Mouse (Mus musculus) forebrain, embryonic 12.5 days (tissue): ENCODE measurements around the gene Kcp. TPM values are rescaled to one million over a fixed set of nuclear protein-coding genes. Genes with fewer than 3 reads are reported as not detected.

Experiments
- ATAC-seq: fragments of 200-750 bp; cut with Nextera tagmentation; 2 replicates; pipeline ENCODE4 v1.8.0; 2017; ENCODE audit warnings: moderate TSS enrichment; ENCODE audit not compliant: low FRiP score
- H3K27ac ChIP-seq: fragments of 300-500 bp; sonication (generic); 2 replicates; pipeline ENCODE4 v1.5.1; 2016; ENCODE audit warnings: mild to moderate bottlenecking
- H3K27me3 ChIP-seq: fragments of 300-500 bp; sonication (generic); 2 replicates; pipeline ENCODE4 v1.6.1; 2016; ENCODE audit warnings: mild to moderate bottlenecking
- H3K36me3 ChIP-seq: fragments of 300-500 bp; sonication (generic); replicated peaks from 2 replicates; pipeline ENCODE4 v1.6.1; 2016; ENCODE audit warnings: mild to moderate bottlenecking
- H3K4me1 ChIP-seq: fragments of 300-500 bp; sonication (generic); 2 replicates; pipeline ENCODE4 v1.6.1; 2016
- H3K4me2 ChIP-seq: fragments of 300-500 bp; sonication (generic); 2 replicates; pipeline ENCODE4 v1.6.1; 2016; ENCODE audit warnings: mild to moderate bottlenecking, moderate library complexity
- H3K4me3 ChIP-seq: fragments of 300-500 bp; sonication (generic); replicated peaks from 2 replicates; pipeline ENCODE4 v1.5.1; 2016; ENCODE audit warnings: mild to moderate bottlenecking
- H3K9ac ChIP-seq: fragments of 300-500 bp; sonication (generic); 2 replicates; pipeline ENCODE4 v1.6.1; 2016; ENCODE audit warnings: mild to moderate bottlenecking
- H3K9me3 ChIP-seq: fragments of 300-500 bp; sonication (generic); 2 replicates; pipeline ENCODE4 v1.6.1; 2016
- WGBS: fragments of 180-500 bp; shearing (Covaris S2); methylation state at CpG from one replicate; pipeline ENCODE4 v1.1.7; 2016; 5-methylcytosine and 5-hydroxymethylcytosine counted together
- polyA plus RNA-seq: library from polyadenylated mRNA; unstranded; fragments of >200 nt; fragmentation: Nextera tagmentation; extraction: Ambion mirVana; gene quantifications from 2 replicates; pipeline ENCODE4 v1.2.1, GENCODE M21; 2016

Kcp gene
- polyA plus RNA-seq, 1 experiment from 2014 or later = 10.8 TPM

GRCm38 (mm10) chr6:29509086-29509485 lies 1.3 kb upstream of the Kcp start:
- Histone ChIP-seq H3K27ac (no peak overlapping the region), H3K4me2 (no peak overlapping the region), H3K9ac (no peak overlapping the region), H3K9me3 (no peaks in the 10 kb centered on the region), H3K36me3 (no peaks in the 10 kb centered on the region), H3K4me1 (peaks cover 24% of the 10 kb centered on the region), H3K4me3 (no peak overlapping the region), H3K27me3 (peaks cover 66% of the 10 kb centered on the region)
- WGBS = 35% methylated on average over 2 of the region's 2 CpGs
- no peak for ATAC-seq

- peak overlapping the region; percentile 47 for H3K4me3 ChIP-seq
- no peaks in the 10 kb centered on the region for H3K36me3 ChIP-seq
- no peaks in the 10 kb centered on the region for H3K9me3 ChIP-seq
- peaks cover 13% of the 10 kb centered on the region for H3K4me1 ChIP-seq
- peak overlapping the region; percentile 67 for H3K4me2 ChIP-seq
- 0 out of 2 replicates have a peak, but pooled peaks have one; percentile 20 for ATAC-seq
- no peak overlapping the region for H3K9ac ChIP-seq
- H3K27me3 ChIP-seq = peaks cover 61% of the 10 kb centered on the region
- no peak overlapping the region for H3K27ac ChIP-seq
- 26% methylated on average over 8 of the region's 8 CpGs for WGBS
These were observed 918 bp downstream of the Kcp start for GRCm38 (mm10) chr6:29506834-29507233.

- Histone ChIP-seq H3K9ac (no peak overlapping the region), H3K27me3 (peaks cover 60% of the 10 kb centered on the region), H3K27ac (no peak overlapping the region), H3K9me3 (no peaks in the 10 kb centered on the region), H3K36me3 (no peaks in the 10 kb centered on the region), H3K4me1 (peaks cover 13% of the 10 kb centered on the region), H3K4me2 (no peak overlapping the region), H3K4me3 (no peak overlapping the region)
- ATAC-seq = no peak
- 91% methylated on average over 5 of the region's 5 CpGs for WGBS
These were observed 2.3 kb downstream of the Kcp start for GRCm38 (mm10) chr6:29505493-29505892.

- H3K4me1 ChIP-seq = no peaks in the 10 kb centered on the region
- peaks cover 47% of the 10 kb centered on the region for H3K27me3 ChIP-seq
- 94% methylated on average over 1 of the region's 1 CpGs for WGBS
- no peak for ATAC-seq
- no peaks in the 10 kb centered on the region for H3K9me3 ChIP-seq
- no peak overlapping the region for H3K9ac ChIP-seq
- no peak overlapping the region for H3K4me2 ChIP-seq
- H3K36me3 ChIP-seq = no peaks in the 10 kb centered on the region
- H3K4me3 ChIP-seq = no peak overlapping the region
- no peak overlapping the region for H3K27ac ChIP-seq
These were observed 6.2 kb downstream of the Kcp start for GRCm38 (mm10) chr6:29501599-29501998.

- H3K4me1 ChIP-seq = no peaks in the 10 kb centered on the region
- H3K27ac ChIP-seq = no peak overlapping the region
- ATAC-seq = no peak
- no peak overlapping the region for H3K9ac ChIP-seq
- no peak overlapping the region for H3K4me3 ChIP-seq
- WGBS = 89% methylated on average over 6 of the region's 6 CpGs
- H3K36me3 ChIP-seq = no peaks in the 10 kb centered on the region
- H3K9me3 ChIP-seq = no peaks in the 10 kb centered on the region
- H3K4me2 ChIP-seq = no peak overlapping the region
- H3K27me3 ChIP-seq = peaks cover 47% of the 10 kb centered on the region
These were observed 6.9 kb downstream of the Kcp start for GRCm38 (mm10) chr6:29500810-29501209.

- Histone ChIP-seq H3K4me3 (no peak overlapping the region), H3K27ac (no peak overlapping the region), H3K9ac (no peak overlapping the region), H3K27me3 (peaks cover 47% of the 10 kb centered on the region), H3K9me3 (no peaks in the 10 kb centered on the region), H3K4me2 (no peak overlapping the region), H3K36me3 (no peaks in the 10 kb centered on the region), H3K4me1 (no peaks in the 10 kb centered on the region)
- ATAC-seq = no peak
- WGBS = 95% methylated on average over 7 of the region's 7 CpGs
These were observed 7.6 kb downstream of the Kcp start for GRCm38 (mm10) chr6:29500177-29500576.

GRCm38 (mm10) chr6:29497791-29498190 lies 10.0 kb downstream of the Kcp start:
- WGBS = 30% methylated on average over 2 of the region's 2 CpGs
- Histone ChIP-seq H3K27ac (no peak overlapping the region), H3K9ac (no peak overlapping the region), H3K27me3 (peaks cover 47% of the 10 kb centered on the region), H3K4me3 (no peak overlapping the region), H3K4me1 (no peaks in the 10 kb centered on the region), H3K4me2 (no peak overlapping the region), H3K9me3 (no peaks in the 10 kb centered on the region), H3K36me3 (no peaks in the 10 kb centered on the region)
- ATAC-seq = no peak

GRCm38 (mm10) chr6:29496270-29496669 lies 11.5 kb downstream of the Kcp start:
- H3K9ac ChIP-seq = no peak overlapping the region
- no peaks in the 10 kb centered on the region for H3K36me3 ChIP-seq
- whole genome bisulfite sequencing = 24% methylated on average over 22 of the region's 25 CpGs
- H3K4me2 ChIP-seq = peak overlapping the region; percentile 8; the same call in 1 of the 2 replicates
- peak overlapping the region; percentile 5; the same call in 1 of the 2 replicates for H3K4me3 ChIP-seq
- H3K27ac ChIP-seq = no peak overlapping the region
- H3K9me3 ChIP-seq = no peaks in the 10 kb centered on the region
- H3K4me1 ChIP-seq = no peaks in the 10 kb centered on the region
- peaks cover 52% of the 10 kb centered on the region for H3K27me3 ChIP-seq
- ATAC-seq = no peak

- Histone ChIP-seq H3K36me3 (no peaks in the 10 kb centered on the region), H3K27ac (no peak overlapping the region), H3K4me2 (no peak overlapping the region), H3K9me3 (no peaks in the 10 kb centered on the region), H3K9ac (no peak overlapping the region), H3K4me3 (no peak overlapping the region), H3K4me1 (no peaks in the 10 kb centered on the region), H3K27me3 (peaks cover 53% of the 10 kb centered on the region)
- 84% methylated on average over 4 of the region's 4 CpGs for WGBS
- no peak for ATAC-seq
These were observed 13.7 kb downstream of the Kcp start for GRCm38 (mm10) chr6:29494101-29494500.

- H3K9ac ChIP-seq = no peak overlapping the region
- H3K4me2 ChIP-seq = no peak overlapping the region
- peaks cover 7% of the 10 kb centered on the region for H3K4me1 ChIP-seq
- no peak overlapping the region for H3K4me3 ChIP-seq
- H3K9me3 ChIP-seq = no peaks in the 10 kb centered on the region
- peaks cover 18% of the 10 kb centered on the region for H3K27me3 ChIP-seq
- ATAC-seq = no peak
- no peak overlapping the region for H3K27ac ChIP-seq
- 56% methylated on average over 2 of the region's 2 CpGs for WGBS
- no peaks in the 10 kb centered on the region for H3K36me3 ChIP-seq
These were observed 21.8 kb downstream of the Kcp start for GRCm38 (mm10) chr6:29485951-29486350.

- no peaks in the 10 kb centered on the region for H3K36me3 ChIP-seq
- peak overlapping the region; percentile 34 for H3K4me3 ChIP-seq
- ATAC-seq = peak; percentile 58
- H3K27ac ChIP-seq = no peak overlapping the region
- peak overlapping the region; percentile 44 for H3K9ac ChIP-seq
- peaks cover 18% of the 10 kb centered on the region for H3K27me3 ChIP-seq
- H3K4me1 ChIP-seq = peaks cover 7% of the 10 kb centered on the region
- peak overlapping the region; percentile 60 for H3K4me2 ChIP-seq
- no peaks in the 10 kb centered on the region for H3K9me3 ChIP-seq
- WGBS = 7% methylated on average over 26 of the region's 26 CpGs
These were observed 22.8 kb downstream of the Kcp start for GRCm38 (mm10) chr6:29484716-29485559.

- WGBS = 93% methylated on average over 13 of the region's 13 CpGs
- Histone ChIP-seq H3K27me3 (peaks cover 13% of the 10 kb centered on the region), H3K4me2 (no peak overlapping the region), H3K9me3 (no peaks in the 10 kb centered on the region), H3K4me3 (no peak overlapping the region), H3K4me1 (peaks cover 7% of the 10 kb centered on the region), H3K36me3 (no peaks in the 10 kb centered on the region), H3K9ac (no peak overlapping the region), H3K27ac (no peak overlapping the region)
- no peak for ATAC-seq
These were observed 25.1 kb downstream of the Kcp start for GRCm38 (mm10) chr6:29482691-29483090.

GRCm38 (mm10) chr6:29474736-29475135 lies 33.0 kb downstream of the Kcp start:
- peaks cover 19% of the 10 kb centered on the region for H3K36me3 ChIP-seq
- H3K27ac ChIP-seq = no peak overlapping the region
- 51% methylated on average over 2 of the region's 2 CpGs for WGBS
- no peaks in the 10 kb centered on the region for H3K9me3 ChIP-seq
- no peak for ATAC-seq
- peak overlapping the region; percentile 49; the same call in 1 of the 2 replicates for H3K4me3 ChIP-seq
- H3K4me2 ChIP-seq = no peak overlapping the region
- H3K9ac ChIP-seq = no peak overlapping the region
- peaks cover 13% of the 10 kb centered on the region for H3K4me1 ChIP-seq
- H3K27me3 ChIP-seq = peaks cover 26% of the 10 kb centered on the region
